Mouse (Mus musculus): ENCODE results near the gene Ackr3.

Gene Ackr3

DNA sequence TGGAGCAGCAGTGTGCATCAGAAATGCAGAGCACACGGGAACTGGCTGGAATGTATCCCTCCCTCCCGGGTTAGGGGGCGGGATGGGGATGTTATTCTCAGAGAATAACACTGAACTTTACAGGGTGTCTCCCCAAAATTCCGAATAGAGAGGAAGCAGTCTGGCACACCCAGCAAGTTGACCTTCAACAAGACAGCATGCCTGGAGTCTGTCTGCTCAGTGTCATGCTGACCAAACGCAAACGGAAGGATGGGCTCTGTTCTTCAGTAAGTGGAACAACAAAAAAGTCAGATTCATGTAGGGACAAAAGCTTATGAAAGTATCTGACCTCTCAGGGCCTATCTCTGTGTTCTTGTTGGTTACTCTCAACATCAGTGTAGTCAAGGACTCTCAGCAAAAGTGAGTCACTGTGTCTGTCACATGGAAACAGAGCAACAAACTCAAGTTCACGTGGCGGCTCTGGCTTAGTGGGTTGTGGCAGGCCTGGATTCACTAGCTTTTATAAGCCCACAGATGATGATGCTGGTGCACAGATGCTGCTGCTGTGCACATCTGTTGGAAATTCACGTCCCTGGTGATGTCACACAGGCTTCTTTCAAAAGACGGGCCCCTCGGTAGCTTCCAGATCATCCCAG, 54.6 kb downstream of the Ackr3 start:
- no peak for DNase-seq (ENCODE audit: extremely low spot score)

GRCm38 (mm10) chr1:90260704-90261581, 57.2 kb downstream of the Ackr3 start:
- no peak for DNase-seq (ENCODE audit: extremely low spot score)

- no peak for DNase-seq (ENCODE audit: extremely low spot score)
Observed at GRCm38 (mm10) chr1:90262380-90262779, 58.6 kb downstream of the Ackr3 start.
